Mouse (Mus musculus) cerebellum, adult 9-10 months (tissue): ENCODE measurements around the gene Mea1.

Source experiments
- DNase-seq: peaks from one replicate; pipeline ENCODE4 v3.0.0; 2022

The Mea1 gene

DNA sequence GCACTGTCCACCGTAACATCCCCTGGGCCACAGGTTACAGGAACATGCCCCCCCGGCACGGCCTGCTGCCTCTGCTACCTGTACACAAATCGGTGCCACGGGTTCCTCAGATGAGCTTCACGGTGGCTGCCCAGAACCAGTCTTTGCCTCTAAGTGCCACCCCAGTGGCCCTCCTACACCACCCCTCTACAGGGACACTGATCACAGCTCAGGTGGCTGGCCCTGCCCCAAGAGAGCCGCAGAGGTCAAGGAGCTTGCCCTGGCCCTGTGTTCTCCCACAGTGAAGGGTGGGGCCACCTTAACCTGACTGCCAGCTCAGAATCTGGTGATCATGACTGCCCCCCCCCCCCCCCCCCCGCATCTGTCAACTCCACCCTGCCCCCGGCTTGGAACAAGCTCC is at the start of gene Mea1:
Mea1 (plus strand) TSS at position 378 of the 400 bp plus-strand sequence.
- DNase-seq, result peak; percentile 51

DNA sequence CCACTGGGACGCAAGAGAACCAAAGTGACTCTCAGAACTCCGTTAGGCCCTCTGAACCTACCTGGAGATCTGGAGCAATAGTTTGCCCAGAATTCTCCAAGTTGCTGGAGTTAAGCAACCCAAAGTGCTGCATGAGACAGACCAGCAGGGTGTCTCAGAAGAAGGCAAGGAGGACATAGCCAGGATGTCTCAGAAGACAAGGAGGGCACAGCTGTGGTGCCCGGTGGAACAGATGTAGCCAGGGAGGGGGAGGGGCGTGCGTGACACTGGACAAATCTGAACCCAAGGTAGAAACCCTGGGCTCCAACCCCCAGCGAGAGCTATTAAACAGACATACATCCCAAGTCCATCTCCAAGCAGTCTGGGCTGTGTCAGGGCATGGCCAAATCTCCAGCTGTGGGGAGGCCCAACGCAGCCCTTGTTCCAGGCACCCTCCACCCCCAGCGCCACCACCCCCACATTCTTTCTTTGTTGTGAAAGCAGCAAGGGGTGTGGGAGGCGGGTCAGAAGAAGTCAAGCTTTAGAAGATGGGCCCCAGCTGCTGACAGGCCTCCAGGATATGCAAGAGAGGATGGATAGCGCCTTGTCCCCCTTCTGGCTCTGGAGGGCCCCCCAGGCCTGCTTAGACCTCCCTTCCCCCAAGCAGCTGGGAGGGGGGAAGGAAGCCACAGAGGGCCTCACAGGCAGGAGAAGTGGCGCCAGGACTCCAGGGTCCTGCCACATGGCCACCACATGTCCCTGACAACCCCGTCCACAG is 48.7 kb upstream of the Mea1 start:
- no peak for DNase-seq

GRCm38 (mm10) chr17:46636831-46637523 is 41.6 kb upstream of the Mea1 start:
- DNase-seq, result peak; percentile 89

DNA sequence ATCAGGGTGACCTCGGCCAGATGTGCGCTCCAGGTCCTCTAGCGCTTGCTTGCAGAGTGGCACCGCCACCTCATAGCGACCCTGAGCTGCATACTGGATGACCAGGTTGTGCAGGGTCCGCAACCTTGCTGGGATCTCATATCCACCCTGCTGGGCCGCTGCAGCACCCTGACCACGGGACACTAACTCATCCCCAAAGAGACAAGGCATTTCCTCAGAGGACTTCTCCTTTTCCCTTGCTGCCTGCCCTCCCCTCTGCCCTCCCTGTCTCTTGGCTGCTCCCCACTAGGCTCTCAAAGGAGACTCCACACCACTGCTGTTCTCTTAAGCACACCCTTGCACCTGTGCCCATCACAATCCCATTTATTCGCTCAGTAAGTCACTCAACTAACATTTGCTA is 38.7 kb upstream of the Mea1 start:
- DNase-seq, result no peak

DNA sequence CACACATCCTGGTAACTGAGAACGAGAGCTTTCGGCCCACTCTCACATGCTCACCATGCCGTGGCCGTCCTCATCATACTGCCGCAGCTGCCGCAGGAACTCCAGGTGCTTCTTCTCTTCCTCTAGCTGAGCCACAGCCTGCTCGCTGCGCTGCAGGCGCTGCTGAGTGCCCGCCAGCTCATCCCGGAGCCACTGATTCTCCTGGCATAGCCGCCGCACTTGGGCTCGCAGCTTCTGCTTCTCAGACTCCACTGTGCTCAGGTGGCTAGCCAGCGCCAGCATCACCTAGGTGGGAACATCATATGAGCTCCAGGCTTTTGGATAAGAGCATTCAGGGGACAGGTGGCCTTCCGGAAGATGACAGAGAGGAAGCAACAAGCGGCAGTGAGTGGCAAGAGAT is 36.5 kb upstream of the Mea1 start:
- DNase-seq, result peak; percentile 42

DNA sequence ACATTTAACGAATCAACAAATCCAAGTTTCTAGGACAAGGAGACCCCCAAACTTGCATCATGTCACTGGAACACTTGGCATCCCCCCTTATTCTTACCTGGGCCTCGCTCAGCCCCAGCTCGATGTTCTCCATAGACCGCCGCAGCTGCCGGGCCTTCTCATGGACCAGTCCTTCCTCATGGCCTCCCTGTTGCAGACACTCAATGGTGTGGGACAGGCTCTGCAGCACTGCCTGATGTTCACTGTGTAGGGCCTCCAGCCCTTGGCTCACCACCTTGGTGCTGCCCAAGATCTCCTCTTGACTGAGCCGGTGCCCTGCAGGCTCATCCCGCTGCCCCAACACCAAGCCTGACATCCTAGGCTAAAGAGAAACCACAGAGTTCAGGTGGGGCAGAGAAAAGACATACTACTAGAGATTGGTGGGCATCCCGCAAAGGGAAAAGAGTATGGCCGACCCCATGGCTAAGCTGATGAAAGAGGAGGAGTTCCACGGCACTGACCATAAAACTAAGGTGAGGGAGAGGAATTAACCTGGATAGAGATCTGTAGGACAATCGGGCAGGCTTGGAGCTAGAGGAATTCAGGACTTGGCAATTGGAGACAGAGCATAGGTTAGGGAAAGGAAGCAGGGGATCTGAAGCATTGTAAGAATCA is 34.3 kb upstream of the Mea1 start:
- no peak for DNase-seq

DNA sequence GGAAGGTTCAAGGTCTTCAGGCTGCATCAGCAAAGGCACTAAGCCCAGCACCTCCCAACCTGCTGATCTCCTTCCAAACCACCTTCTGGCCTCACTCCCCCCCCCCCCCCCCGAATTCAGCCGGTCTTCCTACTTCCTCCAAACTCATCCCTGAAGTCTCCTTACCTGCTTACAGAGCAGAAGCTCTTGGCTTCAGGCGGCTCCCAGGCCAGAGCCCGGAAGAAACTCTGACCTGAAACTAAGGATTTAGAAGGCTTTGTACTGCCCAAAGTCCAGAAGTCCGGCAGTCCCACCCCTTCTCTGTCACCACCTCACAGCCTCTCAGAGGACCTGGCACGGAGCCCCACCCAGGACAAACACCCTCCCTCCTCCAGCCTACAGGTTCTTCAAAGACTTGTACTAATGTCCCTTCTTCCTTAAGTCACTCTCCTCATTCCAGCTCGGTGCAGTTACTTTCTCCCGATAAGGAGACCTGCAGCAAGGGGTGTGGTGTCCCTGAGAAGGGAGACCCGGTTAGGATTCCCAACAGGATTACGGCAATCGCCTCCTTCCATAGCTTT is 33.6 kb upstream of the Mea1 start:
- DNase-seq, result peak; percentile 80

DNA sequence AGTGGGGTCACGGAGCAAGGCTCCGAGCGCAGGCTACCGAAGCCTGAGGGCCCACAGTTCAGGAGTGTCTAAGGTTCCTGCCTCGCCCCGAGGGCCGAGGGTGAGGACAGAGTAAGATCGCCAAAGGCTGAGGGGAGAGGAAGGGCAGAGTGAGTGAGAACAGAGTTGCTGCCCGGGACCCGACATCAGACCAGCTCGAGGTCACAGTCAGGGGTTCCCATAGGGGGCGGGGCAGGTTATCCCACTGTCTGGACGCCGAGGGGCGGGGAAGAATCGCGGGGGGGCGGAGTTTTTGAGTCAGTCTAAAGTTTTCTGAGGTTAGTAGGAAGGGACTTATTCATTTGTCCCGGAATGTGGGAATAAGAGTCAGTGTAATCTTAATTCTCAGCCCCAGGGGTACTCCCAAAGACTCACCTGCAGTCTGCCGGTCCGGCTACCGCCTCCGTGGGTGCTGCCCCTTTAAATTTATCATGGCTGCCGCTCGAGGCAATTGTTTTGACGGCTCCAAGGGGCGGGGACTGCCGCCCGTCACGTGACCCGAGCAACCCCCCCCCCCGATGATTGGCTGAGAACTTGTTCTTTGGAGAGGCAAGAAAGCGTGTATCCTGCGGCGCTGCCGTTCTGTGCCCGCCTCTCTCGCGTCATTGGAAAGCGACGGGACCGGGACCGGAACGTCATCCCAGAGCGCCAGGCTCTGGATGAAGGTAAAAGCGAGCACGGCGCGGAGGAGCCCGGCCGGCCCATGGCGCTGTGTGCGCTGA is 32.9 kb upstream of the Mea1 start, which contains the start of the genes Klc4 and Mrpl2:
Klc4 (minus strand) TSS at position 462 of the 761 bp plus-strand sequence.
Mrpl2 (plus strand) TSS at position 669 of the 761 bp plus-strand sequence.
- peak; percentile 99 for DNase-seq

DNA sequence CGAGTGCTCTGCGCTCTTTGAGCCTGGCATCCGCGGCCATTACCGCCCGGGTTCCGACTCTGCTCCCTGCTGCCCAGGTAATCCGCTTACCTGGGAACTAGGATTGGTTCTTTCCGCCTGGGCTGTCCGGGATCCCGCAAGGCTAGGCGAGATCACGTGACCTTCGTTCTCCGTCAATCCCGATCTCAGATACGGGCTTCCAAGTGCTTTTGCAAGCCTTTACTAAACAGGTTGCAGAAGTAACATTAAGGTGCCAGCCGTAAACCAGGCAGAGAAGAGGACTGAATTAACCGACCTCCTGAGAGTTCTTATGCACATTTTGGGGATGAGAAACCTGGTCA is 32.3 kb upstream of the Mea1 start:
- DNase-seq, result no peak

DNA sequence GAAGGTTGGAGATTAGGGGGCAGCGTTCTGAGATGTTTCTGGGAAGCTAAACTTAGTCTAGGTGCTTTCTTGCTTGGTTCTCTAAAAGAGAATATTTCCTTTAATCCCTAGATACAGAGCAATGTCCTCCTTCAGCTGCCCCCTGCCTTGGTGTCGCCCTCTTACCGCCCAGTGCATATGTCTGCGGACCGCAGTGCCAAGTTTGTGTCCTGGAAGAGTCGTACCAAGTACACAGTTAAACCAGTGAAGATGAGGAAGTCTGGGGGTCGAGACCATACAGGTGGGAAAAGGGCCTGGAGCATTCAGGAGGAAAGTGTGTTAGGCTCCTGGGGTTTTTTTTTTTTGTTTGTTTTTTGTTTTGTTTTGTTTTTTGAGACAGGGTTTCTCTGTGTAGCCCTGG is 31.3 kb upstream of the Mea1 start:
- DNase-seq, result no peak

GRCm38 (mm10) chr17:46648436-46648835 is 30.2 kb upstream of the Mea1 start:
- no peak for DNase-seq

DNA sequence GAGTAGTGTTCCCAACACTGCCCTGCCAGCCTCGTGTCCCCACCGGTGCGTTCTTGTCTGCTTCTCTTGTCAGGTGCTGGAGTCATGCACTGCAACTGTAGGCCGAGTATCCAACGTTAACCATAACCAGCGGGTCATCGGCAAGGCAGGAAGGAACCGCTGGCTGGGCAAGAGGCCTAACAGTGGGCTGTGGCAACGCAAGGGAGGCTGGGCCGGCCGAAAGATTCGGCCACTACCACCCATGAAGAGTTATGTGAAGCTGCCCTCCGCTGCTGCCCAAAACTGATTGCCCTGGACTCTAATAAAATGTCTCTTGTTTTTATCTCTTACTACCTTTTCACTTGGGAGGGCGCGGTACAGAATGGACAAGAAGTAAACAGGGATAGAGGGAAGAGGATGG is 28.8 kb upstream of the Mea1 start:
- DNase-seq, result no peak

GRCm38 (mm10) chr17:46650232-46651031 is 28.2 kb upstream of the Mea1 start, which contains the start of gene Cul7:
Cul7 (plus strand) TSS chr17:46650337.
- peak; percentile 87 for DNase-seq

- no peak for DNase-seq
These were observed 27.3 kb upstream of the Mea1 start for GRCm38 (mm10) chr17:46651292-46651691.

DNA sequence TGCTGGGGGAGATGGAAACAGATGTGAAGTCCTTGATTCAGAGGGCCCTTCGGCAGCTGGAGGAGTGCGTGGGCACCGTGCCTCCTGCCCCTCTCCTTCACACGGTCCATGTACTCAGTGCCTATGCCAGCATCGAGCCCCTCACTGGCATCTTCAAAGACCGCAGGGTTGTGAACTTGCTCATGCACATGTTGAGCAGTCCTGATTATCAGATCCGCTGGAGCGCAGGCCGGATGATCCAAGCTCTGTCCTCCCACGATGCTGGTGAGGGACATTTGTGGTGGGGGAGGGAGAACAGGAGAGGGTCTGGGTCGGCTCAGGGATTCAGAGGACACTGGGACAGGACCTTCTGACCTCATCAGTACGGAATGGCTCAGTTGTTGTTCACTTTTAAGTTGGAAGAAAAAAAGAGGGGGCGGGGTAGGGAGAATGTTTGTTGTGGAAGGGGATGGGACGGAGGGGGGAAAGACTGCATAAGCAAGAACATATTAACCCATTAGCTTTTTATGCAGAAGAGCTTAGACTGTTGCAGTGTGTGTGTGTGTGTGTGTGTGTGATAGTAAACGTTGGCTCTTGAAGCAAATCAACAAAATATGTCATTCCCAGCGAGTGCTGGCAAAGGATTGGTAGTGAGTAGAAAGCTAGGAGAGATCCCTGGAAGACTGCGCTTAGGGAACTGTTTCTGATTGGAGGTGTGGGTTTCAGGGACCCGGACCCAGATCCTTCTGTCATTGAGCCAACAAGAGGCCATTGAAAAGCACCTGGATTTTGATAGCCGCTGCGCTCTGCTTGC is 26.6 kb upstream of the Mea1 start:
- no peak for DNase-seq

DNA sequence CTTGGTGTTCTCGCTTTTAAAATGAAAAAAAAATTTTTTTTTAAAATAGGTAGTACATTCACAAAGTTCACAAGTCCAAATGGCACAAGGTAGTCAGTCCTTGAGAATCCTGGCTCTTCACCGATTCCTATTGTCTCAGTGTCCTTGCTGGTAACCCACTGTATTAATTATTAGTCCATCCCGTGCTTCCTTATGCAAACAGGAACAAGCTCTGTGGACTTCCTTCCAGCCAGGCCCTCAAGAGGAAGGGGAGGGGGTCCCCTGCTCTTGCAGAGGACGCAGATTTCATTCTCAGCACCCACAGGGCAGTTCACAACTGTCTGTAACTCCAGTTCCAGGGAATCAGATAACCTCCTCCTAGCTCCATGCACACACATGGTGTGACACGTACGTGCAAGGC is 22.5 kb upstream of the Mea1 start:
- peak; percentile 25 for DNase-seq

GRCm38 (mm10) chr17:46661351-46661750 is 17.2 kb upstream of the Mea1 start:
- peak; percentile 82 for DNase-seq

DNA sequence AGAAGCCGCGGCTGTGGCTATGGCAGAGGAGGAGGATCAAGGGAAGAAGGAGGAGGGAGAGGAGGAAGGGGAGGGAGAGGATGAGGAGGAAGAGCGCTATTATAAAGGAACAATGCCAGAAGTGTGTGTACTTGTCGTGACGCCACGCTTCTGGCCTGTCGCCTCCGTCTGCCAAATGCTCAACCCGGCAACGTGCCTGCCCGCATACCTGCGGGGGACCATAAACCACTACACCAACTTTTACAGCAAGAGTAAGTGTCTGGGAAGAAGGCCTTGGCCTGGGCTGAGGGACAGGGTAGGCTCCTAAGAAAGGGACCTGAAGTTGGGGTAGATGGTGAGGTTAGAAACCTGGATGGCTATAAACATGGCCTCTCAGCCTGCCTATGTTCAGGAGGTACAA is 16.6 kb upstream of the Mea1 start:
- DNase-seq, result peak; percentile 81

GRCm38 (mm10) chr17:46662730-46663129 is 15.9 kb upstream of the Mea1 start:
- DNase-seq, result peak; percentile 86

DNA sequence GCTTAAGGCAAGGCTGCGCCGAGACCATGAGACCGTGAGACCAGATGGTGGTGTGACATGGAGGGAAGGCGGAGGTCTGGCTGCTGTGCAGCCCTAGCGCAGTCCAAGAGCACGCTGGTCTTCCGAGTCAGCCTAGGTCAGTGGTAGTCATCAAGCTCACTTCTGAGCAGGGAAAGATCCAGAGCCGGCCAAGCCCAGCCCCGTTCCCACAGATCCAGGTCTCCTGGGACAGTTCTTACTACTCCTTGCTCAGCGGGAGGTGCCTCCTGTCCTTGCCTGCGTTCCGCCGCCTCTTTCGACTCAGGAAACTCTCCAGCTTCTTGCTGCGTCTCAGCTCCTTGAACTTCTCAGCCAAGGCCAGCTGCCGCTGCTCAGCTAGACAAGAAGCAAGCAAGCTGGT is 10.9 kb upstream of the Mea1 start:
- DNase-seq, result no peak

DNA sequence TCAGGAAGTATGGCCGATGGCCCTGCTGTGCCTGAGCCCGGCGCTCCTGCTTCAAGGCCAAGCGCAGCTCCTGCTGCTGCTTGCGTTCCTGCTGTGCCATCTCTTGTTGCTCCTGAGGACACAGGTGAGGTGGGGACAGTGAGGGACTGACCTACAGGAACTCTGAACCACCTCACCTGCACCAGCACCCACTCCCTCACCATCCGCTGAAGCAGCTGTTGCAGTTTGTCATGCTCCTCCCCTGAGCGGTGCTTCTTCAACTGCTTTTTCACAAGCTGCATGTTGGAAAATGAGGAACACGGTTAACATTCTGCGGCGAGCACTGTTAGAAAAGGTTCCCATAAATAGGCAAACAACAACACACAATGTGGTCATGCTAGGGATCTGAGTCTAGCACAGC is 8.7 kb upstream of the Mea1 start:
- DNase-seq, result no peak
